Mouse (Mus musculus) CH12.LX (cell line): ENCODE results near the gene Pcdh7.

Experiments
- CTCF ChIP-seq, 2 experiments: IDR thresholded peaks in 1 of 2; conservative IDR thresholded peaks in 1 of 2; 2 replicates each; pipeline ENCODE4 v1.5.1; 2011 to 2012; ENCODE audit warnings: low read depth in 2 of 2, low read length in 2 of 2, improper control_type of control experiment in 1 of 2, inconsistent platforms in 1 of 2, mild to moderate bottlenecking in 1 of 2, moderate library complexity in 1 of 2
- EP300 ChIP-seq: IDR thresholded peaks from 2 replicates; pipeline ENCODE4 v1.6.1; 2011; ENCODE audit warnings: low read length, improper control_type of control experiment
- HCFC1 ChIP-seq: IDR thresholded peaks from 2 replicates; pipeline ENCODE4 v1.6.1; 2012; ENCODE audit warnings: low read depth, mild to moderate bottlenecking, inconsistent platforms, low read length, improper control_type of control experiment
- MAFK ChIP-seq: IDR thresholded peaks from 2 replicates; pipeline ENCODE4 v1.6.1; 2011; ENCODE audit warnings: low read length, improper control_type of control experiment; ENCODE audit not compliant: insufficient replicate concordance
- MAX ChIP-seq: IDR thresholded peaks from 2 replicates; pipeline ENCODE4 v1.6.1; 2011; ENCODE audit warnings: low read length, improper control_type of control experiment
- MYC ChIP-seq: IDR thresholded peaks from 2 replicates; pipeline ENCODE4 v1.6.1; 2011; ENCODE audit warnings: low read depth, mild to moderate bottlenecking, improper control_type of control experiment, low read length
- NELFE ChIP-seq: IDR thresholded peaks from 2 replicates; pipeline ENCODE4 v1.6.1; 2011; ENCODE audit warnings: low read depth, low read length, improper control_type of control experiment
- NRF1 ChIP-seq: IDR thresholded peaks from 2 replicates; pipeline ENCODE4 v1.6.1; 2014; ENCODE audit warnings: low read depth, mild to moderate bottlenecking, inconsistent platforms, low read length, improper control_type of control experiment, moderate library complexity
- POLR2A ChIP-seq: IDR thresholded peaks from 2 replicates; pipeline ENCODE4 v1.6.1; 2011; ENCODE audit warnings: low read depth, mild to moderate bottlenecking, improper control_type of control experiment, low read length
- SMC3 ChIP-seq: IDR thresholded peaks from 2 replicates; pipeline ENCODE4 v1.6.1; 2011; ENCODE audit warnings: low read depth, low read length, improper control_type of control experiment
- TCF12 ChIP-seq: IDR thresholded peaks from 2 replicates; pipeline ENCODE4 v1.6.1; 2014; ENCODE audit warnings: low read depth, mild to moderate bottlenecking, inconsistent platforms, low read length, improper control_type of control experiment
- ZC3H11A ChIP-seq: IDR thresholded peaks from 2 replicates; pipeline ENCODE4 v1.6.1; 2012; ENCODE audit warnings: low read depth, mild to moderate bottlenecking, inconsistent platforms, low read length, improper control_type of control experiment
- ZMIZ1 ChIP-seq: IDR thresholded peaks from 2 replicates; pipeline ENCODE4 v1.6.1; 2012; ENCODE audit warnings: low read depth, mild to moderate bottlenecking, inconsistent platforms, low read length, improper control_type of control experiment

DNA sequence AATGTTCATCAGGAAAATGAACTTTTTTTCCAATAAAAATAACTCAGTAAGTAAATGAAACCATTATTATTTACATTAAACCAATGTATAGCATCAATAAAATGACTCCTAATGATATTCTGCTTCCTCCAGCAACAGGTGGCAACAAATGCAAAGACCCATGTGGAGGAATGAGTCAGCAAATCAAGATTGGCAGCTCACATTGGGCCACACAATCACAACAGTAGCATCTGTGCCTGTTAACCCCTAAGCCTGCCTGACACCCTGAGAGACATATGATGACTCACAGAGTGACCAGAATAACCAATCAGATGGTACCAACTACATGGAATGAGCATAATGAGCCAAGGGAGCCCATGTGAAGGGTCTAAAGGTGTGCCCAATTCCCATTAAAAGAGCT is 454.5 kb downstream of the Pcdh7 start:
- TF ChIP-seq SMC3, result no peak
- no peak for TF ChIP-seq HCFC1
- TF ChIP-seq CTCF (conservative IDR thresholded peaks at IDR 0.05 in 1 of 2, IDR thresholded peaks at IDR 0.05 in 1 of 2; ENCODE audit: low read depth in 2 of 2, low read length in 2 of 2), result no peak
- no peak for TF ChIP-seq NELFE
- TF ChIP-seq EP300, result no peak
- TF ChIP-seq MAFK, result no peak
- TF ChIP-seq MAX, result no peak
- no peak for TF ChIP-seq ZMIZ1
- no peak for TF ChIP-seq ZC3H11A
- TF ChIP-seq MYC, result no peak
- no peak for TF ChIP-seq TCF12
- TF ChIP-seq POLR2A, result no peak
- TF ChIP-seq NRF1, result no peak
